Mouse (Mus musculus) B cell, adult 62 days (primary cell): ENCODE results near the gene Ocln. TPM values are rescaled to one million over a fixed set of nuclear protein-coding genes. Genes with fewer than 3 reads are reported as not detected.

Experiments
- total RNA-seq: library from RNA; stranded (reverse); gene quantifications from 4 replicates; pipeline ENCODE4 v1.2.4, GENCODE M21; 2023

Ocln gene
- 0.24 TPM in 1 of 4 replicates, not detected in the others for total RNA-seq

GRCm38 (mm10) chr13:100552369-100553041, at the start of gene Ocln:
Gene Ocln (minus strand): TSS chr13:100552718.

GRCm38 (mm10) chr13:100492061-100492787, 60.3 kb downstream of the Ocln start, which contains the start of gene Gtf2h2:
Gene Gtf2h2 (minus strand): TSS chr13:100492579.

GRCm38 (mm10) chr13:100452415-100453127, 99.9 kb downstream of the Ocln start, which contains the start of gene Naip1:
Gene Naip1 (minus strand): TSS chr13:100452869.

Other genes with a start within 250 kb of the Ocln start
- gene Naip6, start 235.0 kb downstream of the Ocln start, total RNA-seq = 3.1 to 4.0 TPM (median 3.6 TPM) in 4 replicates
- 0.17 to 0.19 TPM in 2 of 4 replicates, not detected in the others for gene Naip1, start 99.8 kb downstream of the Ocln start, total RNA-seq
- 50.4 to 58.8 TPM (median 52.8 TPM) in 4 replicates for gene Gtf2h2, start 60.1 kb downstream of the Ocln start, total RNA-seq
- gene Marveld2, start 64.3 kb upstream of the Ocln start, total RNA-seq = 9.2 to 15.0 TPM (median 10.3 TPM) in 4 replicates
- gene Ak6, start 98.3 kb upstream of the Ocln start, total RNA-seq = 77.6 to 114 TPM (median 112 TPM) in 4 replicates
- gene Rad17, start 98.3 kb upstream of the Ocln start, total RNA-seq = 30.3 to 33.0 TPM (median 31.0 TPM) in 4 replicates
- 17.9 to 39.0 TPM (median 26.3 TPM) in 4 replicates for gene Taf9, start 98.9 kb upstream of the Ocln start, total RNA-seq
- gene Ccdc125, start 117.0 kb upstream of the Ocln start, total RNA-seq = 13.0 to 15.8 TPM (median 13.8 TPM) in 4 replicates
- 27.7 to 32.3 TPM (median 31.1 TPM) in 4 replicates for gene Cdk7, start 178.2 kb upstream of the Ocln start, total RNA-seq
- gene Mrps36, start 191.9 kb upstream of the Ocln start, total RNA-seq = 20.9 to 31.8 TPM (median 27.9 TPM) in 4 replicates
- 0.63 to 2.7 TPM (median 1.5 TPM) in 4 replicates for gene Cenph, start 223.2 kb upstream of the Ocln start, total RNA-seq
- gene Ccnb1, start 233.9 kb upstream of the Ocln start, total RNA-seq = 1.1 to 6.2 TPM (median 4.3 TPM) in 4 replicates